Mouse (Mus musculus): ENCODE results near the gene Ripk4. TPM values are rescaled to one million over a fixed set of nuclear protein-coding genes. Genes with fewer than 3 reads are reported as not detected.
A peak's percentile ranks its signal among the peaks of the same experiment; 100 is the strongest.

Gene Ripk4
- total RNA-seq, 2 experiments from 2014 or later = 0.36 to 0.39 TPM

DNA sequence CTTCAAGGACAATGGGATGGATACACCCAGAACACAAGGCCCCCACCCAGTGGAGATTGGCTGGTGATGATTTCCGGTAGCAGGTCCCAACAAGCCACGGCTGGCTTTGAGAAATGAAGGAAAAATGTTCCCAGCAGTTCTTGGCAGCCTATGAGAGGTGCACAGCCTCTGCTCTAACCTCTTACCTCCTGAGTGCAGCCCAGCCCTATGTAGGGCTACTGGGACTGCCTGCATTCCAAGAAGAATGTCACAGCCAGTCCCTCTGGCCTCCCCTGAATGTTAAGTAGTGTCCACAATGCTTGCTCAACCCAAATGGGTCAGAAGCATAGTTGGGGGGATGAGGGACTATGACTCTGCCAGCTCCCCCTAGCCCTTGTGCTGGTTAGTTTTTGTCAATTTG, 27.0 kb downstream of the Ripk4 start:
- no peak for DNase-seq (ENCODE audit: low spot score in 2 of 2)

GRCm38 (mm10) chr16:97734760-97735322, 28.7 kb downstream of the Ripk4 start:
- DNase-seq (ENCODE audit: low spot score in 2 of 2) = no peak

DNA sequence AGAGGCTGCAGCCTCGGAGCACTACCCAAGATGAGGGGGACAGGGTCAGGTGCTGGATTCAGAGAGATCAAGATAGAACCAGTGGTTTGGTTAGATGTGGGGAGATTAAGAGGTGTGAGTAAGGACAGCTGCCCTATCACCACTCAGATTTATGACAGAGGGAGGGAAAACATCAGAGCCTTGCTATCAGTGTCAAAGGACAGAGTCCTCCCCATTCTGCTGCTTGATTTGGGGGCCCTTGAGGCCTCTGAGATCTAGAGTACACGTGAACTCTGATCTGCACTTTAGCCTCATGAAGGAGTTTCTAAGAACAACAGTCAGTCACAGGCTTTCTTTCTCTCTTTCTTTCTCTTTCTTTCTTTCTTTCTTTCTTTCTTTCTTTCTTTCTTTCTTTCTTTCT, 30.0 kb downstream of the Ripk4 start:
- DNase-seq (ENCODE audit: low spot score in 2 of 2) = no peak

DNA sequence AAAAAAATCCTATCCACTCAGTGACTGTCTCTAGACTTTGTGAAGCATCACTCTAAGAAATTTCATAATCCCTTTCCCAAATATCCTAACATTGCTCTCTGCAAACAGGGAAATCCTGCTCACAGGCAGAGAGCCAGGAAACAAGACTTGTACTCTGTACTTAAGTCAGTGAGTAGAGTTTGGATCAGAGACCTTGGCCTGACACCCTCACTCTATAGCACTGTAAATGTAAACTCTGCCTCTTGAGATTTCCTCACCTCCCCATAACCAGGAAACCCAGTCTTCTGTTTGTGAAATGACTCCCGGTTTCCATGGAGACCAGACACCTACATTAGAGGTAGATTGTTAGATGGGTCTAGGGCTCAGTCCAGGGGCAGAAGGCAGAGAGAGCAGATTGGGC, 33.3 kb downstream of the Ripk4 start:
- no peak for DNase-seq (ENCODE audit: low spot score in 2 of 2)

GRCm38 (mm10) chr16:97726436-97726835, 37.2 kb downstream of the Ripk4 start:
- no peak for DNase-seq (ENCODE audit: low spot score in 2 of 2)

GRCm38 (mm10) chr16:97720093-97720492, 43.5 kb downstream of the Ripk4 start:
- DNase-seq (ENCODE audit: low spot score in 2 of 2) = no peak

GRCm38 (mm10) chr16:97719392-97719983, 44.1 kb downstream of the Ripk4 start:
- no peak for DNase-seq (ENCODE audit: low spot score in 2 of 2)

DNA sequence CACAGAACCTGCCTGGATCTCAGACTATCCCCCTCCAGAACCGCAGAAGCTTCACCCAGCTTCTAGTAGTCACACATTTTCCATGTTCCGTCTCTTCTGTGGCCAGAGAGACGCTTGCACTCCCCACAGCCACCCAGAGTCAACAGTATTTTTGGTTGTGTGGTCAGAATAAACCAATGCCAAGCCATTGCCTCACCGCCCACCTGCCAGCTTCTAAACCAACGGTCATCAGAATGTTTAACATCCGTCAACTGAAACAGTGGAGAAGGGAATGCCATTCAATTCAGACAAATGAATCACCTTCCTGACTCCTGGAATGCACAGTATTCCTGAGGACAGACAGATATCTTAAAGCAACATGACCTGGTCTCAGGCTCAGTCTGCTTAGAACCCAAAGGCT, 47.0 kb downstream of the Ripk4 start:
- no peak for DNase-seq (ENCODE audit: low spot score in 2 of 2)

GRCm38 (mm10) chr16:97712129-97712528, 51.5 kb downstream of the Ripk4 start:
- no peak for DNase-seq (ENCODE audit: low spot score in 2 of 2)

GRCm38 (mm10) chr16:97701871-97702270, 61.7 kb downstream of the Ripk4 start:
- DNase-seq (ENCODE audit: low spot score in 2 of 2) = no peak

DNA sequence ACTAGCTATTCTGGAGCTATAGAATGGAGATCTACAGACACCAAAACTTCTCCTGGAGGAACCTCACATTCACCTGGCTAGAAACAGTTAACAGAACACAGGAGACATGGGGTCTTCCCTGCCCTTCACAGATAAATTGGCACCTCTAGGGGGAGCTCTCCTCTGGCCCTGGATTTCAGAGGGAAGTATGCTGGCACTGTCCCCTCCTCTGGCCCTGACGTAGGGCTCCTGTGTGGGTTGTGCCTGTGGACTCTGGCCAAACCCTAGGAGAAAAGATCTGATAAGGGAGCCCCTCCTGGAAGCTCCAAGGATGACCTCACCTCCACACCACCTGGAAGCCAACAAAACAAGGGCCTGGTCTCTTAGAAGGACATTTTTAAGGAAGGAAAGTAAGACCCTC, 65.8 kb downstream of the Ripk4 start:
- DNase-seq (ENCODE audit: low spot score in 2 of 2) = peak; percentile 7 to 16

- no peak for DNase-seq (ENCODE audit: low spot score in 2 of 2)
These were observed 67.9 kb downstream of the Ripk4 start for GRCm38 (mm10) chr16:97695709-97696108.

Other genes starting within 250 kb of the Ripk4 start
- not detected for gene Fam3b, start 249.0 kb downstream of the Ripk4 start, total RNA-seq (2021)
- under 1 TPM in 1 of 2 experiments, not detected in 1; 0.27 TPM for gene Tmprss2, start 152.6 kb downstream of the Ripk4 start, total RNA-seq (2021)
- gene Prdm15, start 88.1 kb upstream of the Ripk4 start, total RNA-seq (2021) = 10 to 100 TPM; 16.6 to 21.0 TPM
- gene C2cd2, start 198.8 kb upstream of the Ripk4 start, total RNA-seq (2021) = 10 to 100 TPM; 22.1 to 26.3 TPM
- 10 to 100 TPM; 23.9 TPM for gene Zbtb21, start 198.8 kb upstream of the Ripk4 start, total RNA-seq (2021)
- gene B230307C23Rik, start 233.5 kb upstream of the Ripk4 start, total RNA-seq (2021) = 10 to 100 TPM; 18.8 to 30.4 TPM